Mouse (Mus musculus): Measurements from ENCODE around the gene Vmn1r18.
A peak's percentile ranks its signal among the peaks of the same experiment; 100 is the strongest.
"Not testable (repeated sequence)": the region's sequence is repeated elsewhere in the genome, so short reads cannot be mapped to it uniquely, and the experiment has no call there.

The Vmn1r18 gene

GRCm38 (mm10) chr6:57395683-57396082 lies at the start of gene Vmn1r18:
Vmn1r18 (minus strand) TSS chr6:57395783.
- ATAC-seq (ENCODE audit: low TSS enrichment), result no peak

GRCm38 (mm10) chr6:57431196-57431595 lies 35.6 kb upstream of the Vmn1r18 start:
- ATAC-seq (ENCODE audit: low TSS enrichment), result peak; percentile 65; the same call in 1 of the 2 replicates

- ATAC-seq (ENCODE audit: low TSS enrichment), result no peak
Observed at GRCm38 (mm10) chr6:57428630-57429029, 33.0 kb upstream of the Vmn1r18 start, which contains the start of gene Vmn1r20. Vmn1r20 (plus strand) TSS chr6:57428930.

- not testable (repeated sequence) for ATAC-seq (ENCODE audit: low TSS enrichment)
Observed at GRCm38 (mm10) chr6:57403480-57403879, 7.9 kb upstream of the Vmn1r18 start, which contains the start of gene Vmn1r19. Vmn1r19 (plus strand) TSS chr6:57403780.

GRCm38 (mm10) chr6:57367496-57367895 lies 28.1 kb downstream of the Vmn1r18 start:
- ATAC-seq (ENCODE audit: low TSS enrichment), result no peak

- ATAC-seq (ENCODE audit: low TSS enrichment), result not testable (repeated sequence)
Observed at GRCm38 (mm10) chr6:57365866-57366265, 29.7 kb downstream of the Vmn1r18 start.

GRCm38 (mm10) chr6:57363627-57364026 lies 32.0 kb downstream of the Vmn1r18 start, which contains the start of gene Vmn1r17:
Vmn1r17 (minus strand) TSS chr6:57363727.
- ATAC-seq (ENCODE audit: low TSS enrichment), result no peak

- peak; percentile 93 for ATAC-seq (ENCODE audit: low TSS enrichment)
Observed at GRCm38 (mm10) chr6:57356864-57357263, 38.7 kb downstream of the Vmn1r18 start.

GRCm38 (mm10) chr6:57329394-57329793 lies 66.2 kb downstream of the Vmn1r18 start, which contains the start of gene Vmn1r16:
Vmn1r16 (minus strand) TSS chr6:57329494.
- ATAC-seq (ENCODE audit: low TSS enrichment), result no peak

Measured in frontal cortex, adult (tissue).